Mouse (Mus musculus) thymus, adult 2 months (tissue): ENCODE data around the gene Slc5a6. TPM values are rescaled to one million over a fixed set of nuclear protein-coding genes. Genes with fewer than 3 reads are reported as not detected.

Experiments used
- DNase-seq: peaks from one replicate; pipeline ENCODE4 v3.0.0; 2021
- H3K27ac ChIP-seq: fragments of 200-500 bp; 2 replicates; pipeline ENCODE4 v1.5.1; 2012; ENCODE audit warnings: low read length, control low read depth; ENCODE audit not compliant: control insufficient read depth, insufficient read depth
- H3K27me3 ChIP-seq: fragments of 200-500 bp; 2 replicates; pipeline ENCODE4 v1.6.1; 2012; ENCODE audit warnings: mild to moderate bottlenecking, low read length, moderate library complexity, mixed read lengths; ENCODE audit not compliant: control insufficient read depth, insufficient read depth
- H3K36me3 ChIP-seq: fragments of 200-500 bp; 2 replicates; pipeline ENCODE4 v1.6.1; 2012; ENCODE audit warnings: mild to moderate bottlenecking, low read length, moderate library complexity; ENCODE audit not compliant: control insufficient read depth, insufficient read depth
- H3K4me1 ChIP-seq: fragments of 200-500 bp; replicated peaks from 2 replicates; pipeline ENCODE4 v1.6.1; 2012; ENCODE audit warnings: low read length; ENCODE audit not compliant: control insufficient read depth, insufficient read depth
- H3K4me3 ChIP-seq: fragments of 200-500 bp; 2 replicates; pipeline ENCODE4 v1.5.1; 2012; ENCODE audit warnings: mild to moderate bottlenecking, low read length, control low read depth, moderate library complexity; ENCODE audit not compliant: control insufficient read depth, insufficient read depth
- CTCF ChIP-seq: fragments of 200-500 bp; IDR thresholded peaks from 2 replicates; pipeline ENCODE4 v1.5.1; 2012; ENCODE audit warnings: mild to moderate bottlenecking, control low read depth, low read length, moderate library complexity, borderline replicate concordance; ENCODE audit not compliant: control insufficient read depth, poor library complexity, insufficient read depth; ENCODE audit errors: extremely low read depth
- POLR2A ChIP-seq: fragments of 200-500 bp; IDR thresholded peaks from 2 replicates; pipeline ENCODE4 v1.6.1; 2012; ENCODE audit warnings: mild to moderate bottlenecking, low read length, control low read depth, moderate library complexity; ENCODE audit not compliant: control insufficient read depth, poor library complexity, insufficient read depth; ENCODE audit errors: extremely low read depth
- WGBS: fragments of 180-500 bp; shearing (Covaris S2); methylation state at CpG from one replicate; pipeline ENCODE4 v1.1.7; 2018; 5-methylcytosine and 5-hydroxymethylcytosine counted together
- polyA plus RNA-seq: library from polyadenylated mRNA; depleted of rRNA; stranded (reverse); fragments of >200 nt; gene quantifications from 2 replicates; pipeline ENCODE4 v1.2.3, GENCODE M21; 2012; rRNA removed

The Slc5a6 gene
- polyA plus RNA-seq: 35.1 and 37.3 TPM in 2 replicates

- 2% methylated on average over 23 of the region's 23 CpGs for WGBS
- Histone ChIP-seq H3K27me3 (no peaks in the 10 kb centered on the region), H3K36me3 (no peaks in the 10 kb centered on the region), H3K27ac (peak within 1 kb of the TSS; percentile 53), H3K4me1 (peaks cover 4% of the 10 kb centered on the region), H3K4me3 (peak within 1 kb of the TSS; percentile 63)
- DNase-seq: peak; percentile 60
- no peak for TF ChIP-seq POLR2A
- no peak for TF ChIP-seq CTCF
These were observed at the start of gene Slc5a6 for GRCm38 (mm10) chr5:31048763-31049641. Gene Slc5a6, minus strand, starts transcription at chr5:31048924.

- Histone ChIP-seq H3K27me3 (peaks cover 30% of the 10 kb centered on the region), H3K4me1 (peaks cover 31% of the 10 kb centered on the region), H3K27ac (no peak overlapping the region), H3K4me3 (peak overlapping the region; percentile 34; the same call in 1 of the 2 replicates), H3K36me3 (no peaks in the 10 kb centered on the region)
- DNase-seq: no peak
- no peak for TF ChIP-seq POLR2A
- no peak for TF ChIP-seq CTCF
- WGBS: 44% methylated on average over 11 of the region's 11 CpGs
These were observed 47.2 kb upstream of the Slc5a6 start for GRCm38 (mm10) chr5:31095711-31096480.

- H3K27me3 ChIP-seq: peaks cover 30% of the 10 kb centered on the region
These were observed 46.3 kb upstream of the Slc5a6 start for GRCm38 (mm10) chr5:31094799-31095691.

GRCm38 (mm10) chr5:31094100-31094798, 45.5 kb upstream of the Slc5a6 start:
- peak; percentile 35 for DNase-seq
- H3K36me3 ChIP-seq: no peaks in the 10 kb centered on the region
- H3K27me3 ChIP-seq: peaks cover 30% of the 10 kb centered on the region
- H3K27ac ChIP-seq: no peak overlapping the region
- whole genome bisulfite sequencing: 3% methylated on average over 29 of the region's 29 CpGs
- peak overlapping the region; percentile 34 for H3K4me3 ChIP-seq
- TF ChIP-seq POLR2A (no peak), CTCF (no peak)
- H3K4me1 ChIP-seq: peaks cover 31% of the 10 kb centered on the region

More at GRCm38 (mm10) chr5:31094799-31095691, 46.3 kb upstream of the Slc5a6 start:
- no peak overlapping the region for H3K27ac ChIP-seq
- TF ChIP-seq CTCF (no peak), POLR2A (no peak)
- DNase-seq: peak; percentile 40
- 1% methylated on average over 59 of the region's 59 CpGs for WGBS
- peak overlapping the region; percentile 34 for H3K4me3 ChIP-seq
- peaks cover 31% of the 10 kb centered on the region for H3K4me1 ChIP-seq
- H3K36me3 ChIP-seq: no peaks in the 10 kb centered on the region

GRCm38 (mm10) chr5:31093151-31094041, 44.7 kb upstream of the Slc5a6 start:
- peaks cover 30% of the 10 kb centered on the region for H3K27me3 ChIP-seq
- no peaks in the 10 kb centered on the region for H3K36me3 ChIP-seq
- H3K4me1 ChIP-seq: peaks cover 31% of the 10 kb centered on the region
- H3K27ac ChIP-seq: no peak overlapping the region
- peak; percentile 57 for DNase-seq
- TF ChIP-seq POLR2A (no peak), CTCF (no peak)
- H3K4me3 ChIP-seq: peak overlapping the region; percentile 39
- whole genome bisulfite sequencing: 3% methylated on average over 51 of the region's 54 CpGs
